Mouse (Mus musculus): ENCODE data around the gene Platr17. TPM values are rescaled to one million over a fixed set of nuclear protein-coding genes. Genes with fewer than 3 reads are reported as not detected.
"Not testable (repeated sequence)": the region's sequence is repeated elsewhere in the genome, so short reads cannot be mapped to it uniquely, and the experiment has no call there.

Gene Platr17
- polyA plus RNA-seq, 1 experiment from 2014 or later, result not detected

DNA sequence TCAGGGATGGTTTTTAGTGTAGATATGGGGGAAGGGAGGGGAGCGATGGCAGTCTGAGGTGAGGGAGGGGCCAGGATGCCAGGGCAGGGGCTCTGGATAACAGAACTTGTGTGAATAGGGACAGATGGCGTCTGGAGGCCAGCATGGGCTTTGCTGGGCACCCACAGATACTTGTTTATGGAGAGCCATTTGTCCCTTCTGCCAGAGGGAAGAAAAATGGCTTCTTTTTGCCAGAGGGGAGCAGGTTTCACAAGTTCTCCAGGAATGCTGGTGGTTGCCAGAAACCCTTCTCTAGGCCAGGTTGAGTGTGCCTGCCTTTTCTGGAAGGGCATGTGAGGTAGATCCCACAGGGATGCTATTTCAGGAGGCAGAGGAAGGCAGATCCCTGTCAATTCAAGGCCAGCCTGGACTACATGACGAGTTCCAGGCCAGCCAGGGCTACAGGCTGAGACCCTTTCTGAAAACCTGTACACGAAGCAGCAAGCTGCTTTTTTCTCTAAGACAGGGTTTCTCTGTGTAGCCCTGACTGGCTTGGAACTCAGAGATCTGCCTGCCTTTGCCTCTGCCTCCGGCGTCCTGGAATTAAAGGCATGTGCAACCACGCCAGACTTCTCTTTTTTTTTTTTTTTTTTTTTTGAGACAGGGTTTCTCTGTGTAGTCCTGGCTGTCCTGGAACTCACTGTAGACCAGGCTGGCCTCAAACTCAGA is 4.5 kb upstream of the Platr17 start:
- Histone ChIP-seq H3K4me1 (ENCODE audit: control insufficient read depth, insufficient read depth, low read length) (no peaks in the 10 kb centered on the region), H3K36me3 (ENCODE audit: control insufficient read depth, insufficient read depth, low read length) (no peaks in the 10 kb centered on the region), H3K27me3 (replicated peaks; ENCODE audit: control insufficient read depth, insufficient read depth, low read length) (no peaks in the 10 kb centered on the region), H3K4me3 (ENCODE audit: low read depth, low read length) (no peak overlapping the region), H3K4me2 (ENCODE audit: low read length) (no peak overlapping the region), H3K9ac (ENCODE audit: low read length) (no peak overlapping the region), H3K27ac (ENCODE audit: low read depth, low read length) (no peak overlapping the region), H3K9me3 (replicated peaks; ENCODE audit: control insufficient read depth, low read length) (no peaks in the 10 kb centered on the region)
- DNase-seq (ENCODE audit: low spot score) (no peak), ATAC-seq (no peak)
- 74% methylated on average over 7 of the region's 7 CpGs for WGBS

DNA sequence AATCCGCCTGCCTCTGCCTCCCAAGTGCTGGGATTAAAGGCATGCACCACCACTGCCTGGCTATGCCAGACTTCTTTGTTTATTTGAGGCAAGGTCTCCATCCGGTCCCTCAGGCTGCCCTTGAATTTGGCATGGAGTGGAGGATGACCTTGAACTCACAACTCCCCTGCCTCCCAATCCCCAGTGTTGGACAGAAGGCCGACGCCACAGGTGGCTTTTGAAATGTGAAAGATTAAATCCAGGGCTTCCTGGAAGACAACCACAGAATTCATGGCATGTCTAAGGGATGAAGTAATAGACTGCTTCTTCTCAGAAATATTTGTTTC is 4.0 kb upstream of the Platr17 start:
- ATAC-seq, result no peak
- 90% methylated on average over 4 of the region's 4 CpGs for whole genome bisulfite sequencing

GRCm38 (mm10) chr17:33901653-33902052 is 3.3 kb upstream of the Platr17 start:
- ATAC-seq (no peak), DNase-seq (ENCODE audit: low spot score) (no peak)
- no peaks in the 10 kb centered on the region for H3K27me3 ChIP-seq (replicated peaks; ENCODE audit: control insufficient read depth, insufficient read depth, low read length)
- H3K36me3 ChIP-seq (ENCODE audit: control insufficient read depth, insufficient read depth, low read length), result no peaks in the 10 kb centered on the region
- H3K4me2 ChIP-seq (ENCODE audit: low read length), result no peak overlapping the region
- H3K4me3 ChIP-seq (ENCODE audit: low read depth, low read length), result no peak overlapping the region
- no peaks in the 10 kb centered on the region for H3K9me3 ChIP-seq (replicated peaks; ENCODE audit: control insufficient read depth, low read length)
- H3K9ac ChIP-seq (ENCODE audit: low read length), result no peak overlapping the region
- no peak overlapping the region for H3K27ac ChIP-seq (ENCODE audit: low read depth, low read length)
- WGBS, result 82% methylated on average over 4 of the region's 4 CpGs
- H3K4me1 ChIP-seq (ENCODE audit: control insufficient read depth, insufficient read depth, low read length), result no peaks in the 10 kb centered on the region

More for the DNA sequence above, 4.0 kb upstream of the Platr17 start:
- Histone ChIP-seq H3K9me3 (replicated peaks; ENCODE audit: control insufficient read depth, low read length) (no peaks in the 10 kb centered on the region), H3K27ac (ENCODE audit: low read depth, low read length) (no peak overlapping the region), H3K27me3 (replicated peaks; ENCODE audit: control insufficient read depth, insufficient read depth, low read length) (no peaks in the 10 kb centered on the region), H3K4me2 (ENCODE audit: low read length) (no peak overlapping the region), H3K4me1 (ENCODE audit: control insufficient read depth, insufficient read depth, low read length) (no peaks in the 10 kb centered on the region), H3K4me3 (ENCODE audit: low read depth, low read length) (no peak overlapping the region), H3K9ac (ENCODE audit: low read length) (no peak overlapping the region), H3K36me3 (ENCODE audit: control insufficient read depth, insufficient read depth, low read length) (no peaks in the 10 kb centered on the region)
- DNase-seq (ENCODE audit: low spot score), result no peak

DNA sequence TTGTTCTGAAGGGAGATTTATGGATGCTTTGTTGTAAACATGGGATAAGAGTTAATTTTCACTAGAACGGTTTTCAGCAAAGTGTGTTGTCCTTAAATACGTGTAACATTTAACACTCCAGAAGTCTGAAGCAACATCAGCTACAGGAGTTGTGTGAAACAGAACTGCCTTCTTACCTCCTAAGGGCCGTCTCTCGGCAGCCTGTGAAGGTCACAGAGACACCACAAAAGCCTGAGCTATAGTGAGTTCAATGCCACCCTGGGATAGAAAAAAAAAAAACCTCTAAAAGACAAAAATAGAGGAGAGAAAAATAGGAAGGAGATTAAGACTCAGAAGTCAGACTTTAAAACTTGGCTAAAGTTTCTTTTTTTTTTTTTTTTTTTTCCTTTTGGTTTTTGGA is 2.9 kb upstream of the Platr17 start:
- H3K4me3 ChIP-seq (ENCODE audit: low read depth, low read length), result no peak overlapping the region
- H3K9ac ChIP-seq (ENCODE audit: low read length), result no peak overlapping the region
- H3K4me2 ChIP-seq (ENCODE audit: low read length), result no peak overlapping the region
- H3K27me3 ChIP-seq (replicated peaks; ENCODE audit: control insufficient read depth, insufficient read depth, low read length), result no peaks in the 10 kb centered on the region
- no peak for ATAC-seq
- 78% methylated on average over 4 of the region's 4 CpGs for WGBS
- H3K9me3 ChIP-seq (replicated peaks; ENCODE audit: control insufficient read depth, low read length), result no peaks in the 10 kb centered on the region
- no peak for DNase-seq (ENCODE audit: low spot score)
- H3K27ac ChIP-seq (ENCODE audit: low read depth, low read length), result no peak overlapping the region
- H3K4me1 ChIP-seq (ENCODE audit: control insufficient read depth, insufficient read depth, low read length), result no peaks in the 10 kb centered on the region
- H3K36me3 ChIP-seq (ENCODE audit: control insufficient read depth, insufficient read depth, low read length), result no peaks in the 10 kb centered on the region

GRCm38 (mm10) chr17:33902491-33902890 is 2.4 kb upstream of the Platr17 start:
- H3K27me3 ChIP-seq (replicated peaks; ENCODE audit: control insufficient read depth, insufficient read depth, low read length), result no peaks in the 10 kb centered on the region
- ATAC-seq (no peak), DNase-seq (ENCODE audit: low spot score) (no peak)
- WGBS, result 88% methylated on average over 7 of the region's 7 CpGs
- no peak overlapping the region for H3K4me3 ChIP-seq (ENCODE audit: low read depth, low read length)
- H3K36me3 ChIP-seq (ENCODE audit: control insufficient read depth, insufficient read depth, low read length), result no peaks in the 10 kb centered on the region
- H3K9me3 ChIP-seq (replicated peaks; ENCODE audit: control insufficient read depth, low read length), result no peaks in the 10 kb centered on the region
- H3K4me1 ChIP-seq (ENCODE audit: control insufficient read depth, insufficient read depth, low read length), result no peaks in the 10 kb centered on the region
- no peak overlapping the region for H3K27ac ChIP-seq (ENCODE audit: low read depth, low read length)
- no peak overlapping the region for H3K9ac ChIP-seq (ENCODE audit: low read length)
- H3K4me2 ChIP-seq (ENCODE audit: low read length), result no peak overlapping the region

DNA sequence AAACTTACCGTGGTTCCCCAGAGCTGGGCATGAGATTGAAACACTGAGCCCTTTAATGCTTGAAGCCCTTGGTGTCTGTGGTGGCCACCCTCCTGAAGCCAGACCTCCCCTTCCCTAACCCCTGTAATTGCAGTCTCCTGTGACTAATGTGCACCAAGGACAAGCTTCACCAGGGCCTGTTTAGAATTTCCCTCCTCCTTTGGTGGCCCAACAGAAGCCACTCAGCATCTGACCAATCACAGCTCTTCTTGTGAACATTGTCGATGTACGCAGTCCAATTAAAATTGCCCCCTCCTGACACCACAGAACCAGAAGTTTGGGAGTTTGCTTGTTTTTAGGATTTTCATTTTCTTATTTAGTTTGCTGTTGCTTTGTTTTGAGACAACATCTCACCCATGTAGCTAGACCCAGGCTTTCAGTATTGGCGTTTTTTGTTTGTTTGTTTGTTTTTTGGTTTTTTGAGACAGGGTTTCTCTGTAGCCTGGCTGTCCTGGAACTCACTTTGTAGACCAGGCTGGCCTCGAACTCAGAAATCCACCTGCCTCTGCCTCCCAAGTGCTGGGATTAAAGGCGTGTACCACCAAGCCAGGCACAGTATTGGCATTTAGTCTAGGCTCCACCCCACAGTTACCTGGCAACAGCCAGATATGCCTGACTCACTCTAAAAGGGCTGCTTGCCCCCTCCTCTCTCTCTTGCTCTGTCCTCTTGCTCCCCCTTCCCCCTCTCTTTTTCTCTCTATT is 854 bp upstream of the Platr17 start:
- 75% methylated on average over 6 of the region's 6 CpGs for WGBS
- H3K27ac ChIP-seq (ENCODE audit: low read depth, low read length); H3K4me2 ChIP-seq (ENCODE audit: low read length): not testable (repeated sequence)

GRCm38 (mm10) chr17:33908331-33909076 is 3.6 kb downstream of the Platr17 start:
- Histone ChIP-seq H3K27me3 (replicated peaks; ENCODE audit: control insufficient read depth, insufficient read depth, low read length) (no peaks in the 10 kb centered on the region), H3K9me3 (replicated peaks; ENCODE audit: control insufficient read depth, low read length) (no peaks in the 10 kb centered on the region), H3K27ac (ENCODE audit: low read depth, low read length) (peak overlapping the region; percentile 86), H3K4me3 (ENCODE audit: low read depth, low read length) (peak overlapping the region; percentile 94), H3K4me2 (ENCODE audit: low read length) (peak overlapping the region; percentile 93), H3K4me1 (ENCODE audit: control insufficient read depth, insufficient read depth, low read length) (peaks cover 11% of the 10 kb centered on the region), H3K36me3 (ENCODE audit: control insufficient read depth, insufficient read depth, low read length) (peaks cover 24% of the 10 kb centered on the region), H3K9ac (ENCODE audit: low read length) (peak overlapping the region; percentile 75)
- peak; percentile 0; the same call in 1 of the 2 replicates for ATAC-seq
- WGBS, result under 1% methylated on average over 44 of the region's 44 CpGs
- DNase-seq (ENCODE audit: low spot score), result peak; percentile 66

More for the DNA sequence above, 854 bp upstream of the Platr17 start:
- not testable (repeated sequence) for DNase-seq (ENCODE audit: low spot score); H3K9ac ChIP-seq (ENCODE audit: low read length); H3K4me1 ChIP-seq (ENCODE audit: control insufficient read depth, insufficient read depth, low read length); H3K4me3 ChIP-seq (ENCODE audit: low read depth, low read length); H3K27me3 ChIP-seq (replicated peaks; ENCODE audit: control insufficient read depth, insufficient read depth, low read length); ATAC-seq; H3K36me3 ChIP-seq (ENCODE audit: control insufficient read depth, insufficient read depth, low read length); H3K9me3 ChIP-seq (replicated peaks; ENCODE audit: control insufficient read depth, low read length)

GRCm38 (mm10) chr17:33909077-33909868 is 4.3 kb downstream of the Platr17 start, which contains the start of gene Daxx:
Gene Daxx (plus strand): TSS chr17:33909414.
- peak; percentile 99 for DNase-seq (ENCODE audit: low spot score)
- 1% methylated on average over 68 of the region's 68 CpGs for WGBS
- peak; percentile 97 for ATAC-seq
- Histone ChIP-seq H3K4me3 (ENCODE audit: low read depth, low read length) (peak within 1 kb of the TSS; percentile 94), H3K4me2 (ENCODE audit: low read length) (peak within 1 kb of the TSS; percentile 93), H3K36me3 (ENCODE audit: control insufficient read depth, insufficient read depth, low read length) (peaks cover 31% of the 10 kb centered on the region), H3K27ac (ENCODE audit: low read depth, low read length) (peak within 1 kb of the TSS; percentile 86), H3K9me3 (replicated peaks; ENCODE audit: control insufficient read depth, low read length) (no peaks in the 10 kb centered on the region), H3K9ac (ENCODE audit: low read length) (peak within 1 kb of the TSS; percentile 90), H3K4me1 (ENCODE audit: control insufficient read depth, insufficient read depth, low read length) (peaks cover 11% of the 10 kb centered on the region), H3K27me3 (replicated peaks; ENCODE audit: control insufficient read depth, insufficient read depth, low read length) (no peaks in the 10 kb centered on the region)
